Mouse (Mus musculus) NIH3T3 (cell line): ENCODE measurements around the gene Six6.
A peak's percentile ranks its signal among the peaks of the same experiment; 100 is the strongest.

ENCODE experiments used
- DNase-seq: peaks from one replicate; pipeline ENCODE4 v3.0.0-alpha.2; 2012; ENCODE audit warnings: low read depth

Gene Six6

DNA sequence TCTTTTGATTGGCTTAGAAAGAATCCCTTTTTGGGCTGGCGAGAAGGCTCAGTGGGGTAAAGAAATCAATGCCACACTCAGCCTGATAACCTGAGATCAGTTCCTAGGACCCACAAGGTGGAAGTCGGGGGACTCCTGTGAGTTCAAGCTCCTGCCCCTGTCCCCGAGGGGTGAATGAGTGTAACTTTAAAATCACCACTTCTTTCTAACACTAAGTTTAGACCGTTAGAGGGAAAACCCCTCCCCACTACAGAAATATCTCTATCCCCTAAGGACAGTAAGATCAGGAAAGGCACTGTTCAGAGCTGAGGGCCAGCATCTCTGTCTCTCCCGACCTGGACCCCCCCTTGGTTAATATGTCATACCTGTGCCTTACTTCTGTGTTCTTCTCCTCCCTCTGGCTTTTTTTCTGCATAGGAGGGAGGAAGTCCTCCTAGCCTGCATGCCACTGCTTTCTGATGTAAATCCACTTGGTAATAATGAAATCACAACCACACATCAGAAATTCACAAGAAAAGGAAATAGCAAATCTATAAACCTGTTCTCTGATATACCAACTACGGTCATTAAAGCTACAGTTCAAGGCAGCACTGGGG, 18.2 kb downstream of the Six6 start:
- DNase-seq, result no peak

DNA sequence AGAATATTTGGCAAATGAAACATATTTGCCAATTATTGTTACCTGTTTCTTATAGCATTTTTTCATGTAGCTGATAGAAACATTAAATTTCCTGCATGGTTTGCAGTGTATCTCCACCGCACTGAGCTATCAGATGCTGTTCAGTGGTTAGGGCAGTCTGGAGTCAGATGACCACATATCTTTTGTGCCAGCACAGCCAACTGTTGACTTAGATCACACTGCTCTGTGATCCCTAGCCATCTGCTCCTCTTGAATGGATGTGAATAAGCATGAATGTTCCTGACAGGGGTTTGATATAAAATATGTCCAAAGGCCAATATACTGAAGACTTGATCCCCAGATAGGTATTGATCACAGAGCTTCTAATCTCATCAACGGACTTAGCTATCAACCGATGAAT, 18.8 kb downstream of the Six6 start:
- DNase-seq, result no peak

DNA sequence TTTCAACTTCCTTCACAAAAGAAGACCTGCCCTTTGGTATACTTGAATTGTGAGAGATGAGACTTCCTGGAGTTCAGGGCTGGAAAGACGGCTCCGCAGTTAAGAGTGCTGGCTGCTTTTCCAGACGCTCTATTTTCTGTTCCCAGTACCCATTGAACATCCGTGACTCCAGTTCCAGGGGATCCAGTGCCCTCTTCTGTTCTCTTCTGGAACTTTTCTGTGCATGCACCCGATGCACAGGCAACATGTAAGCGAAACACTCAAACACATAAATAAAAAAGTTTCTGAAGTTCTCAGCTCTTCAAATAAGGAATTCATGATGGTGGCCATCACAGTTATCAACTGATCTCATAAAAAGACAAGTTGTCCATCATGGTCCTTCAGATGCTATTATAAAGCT, 23.1 kb downstream of the Six6 start:
- no peak for DNase-seq

DNA sequence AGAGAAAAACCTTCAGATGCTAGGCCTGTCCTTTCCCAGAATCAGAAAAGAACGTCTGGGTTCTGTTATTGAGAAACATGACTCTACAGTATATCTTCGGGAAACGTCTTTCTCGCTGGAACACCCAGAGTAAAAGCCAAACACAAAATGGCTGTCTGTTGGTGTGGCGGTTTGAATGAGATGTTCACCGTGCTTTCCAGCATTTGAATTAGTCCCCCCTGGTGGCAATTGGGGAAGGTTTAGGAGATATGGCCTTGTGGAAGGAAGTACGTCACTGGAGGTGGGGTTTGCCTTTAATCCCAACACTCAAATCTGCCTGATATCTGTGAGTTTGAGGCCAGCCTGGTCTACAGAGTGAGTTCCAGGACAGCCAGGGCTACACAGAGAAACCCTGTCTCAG, 27.8 kb downstream of the Six6 start:
- DNase-seq, result no peak

DNA sequence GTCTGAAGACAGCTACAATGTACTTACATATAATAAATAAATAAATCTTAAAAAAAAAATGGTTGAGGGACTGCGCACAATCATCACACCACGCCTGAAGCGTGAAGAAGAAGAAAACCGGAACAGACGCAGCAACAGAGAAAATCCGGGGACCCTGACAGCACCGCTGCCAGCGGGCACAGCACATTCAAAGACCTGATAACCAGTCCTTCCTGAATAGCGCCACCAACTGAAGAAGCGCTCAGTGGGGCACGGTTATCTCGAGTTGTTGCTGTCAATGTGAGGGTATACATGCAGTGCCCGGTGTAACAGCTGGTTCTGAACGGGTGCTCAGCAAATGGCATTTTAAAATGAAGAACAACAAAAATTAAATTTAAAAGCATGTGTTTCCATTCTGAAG, 30.9 kb downstream of the Six6 start:
- DNase-seq, result no peak

DNA sequence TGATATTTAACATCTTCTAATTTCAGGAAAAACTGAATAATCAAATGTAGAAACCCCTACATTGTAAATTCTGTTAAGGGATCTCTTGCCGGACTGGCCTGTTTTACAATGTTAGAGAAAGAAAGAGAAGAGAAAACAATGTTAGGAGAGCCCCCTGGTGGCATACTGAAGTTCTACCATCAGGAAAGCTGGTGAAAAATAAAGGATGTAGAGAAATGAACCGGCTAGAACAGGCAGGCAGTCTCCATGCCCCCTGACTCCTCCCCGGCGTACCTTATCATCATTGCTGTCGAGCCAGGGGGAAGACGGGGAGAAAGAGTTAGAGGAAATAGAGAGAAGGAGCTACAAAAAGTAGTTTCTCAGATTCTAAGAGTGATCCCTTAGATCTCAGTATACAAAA, 33.5 kb downstream of the Six6 start:
- peak; percentile 76 for DNase-seq

DNA sequence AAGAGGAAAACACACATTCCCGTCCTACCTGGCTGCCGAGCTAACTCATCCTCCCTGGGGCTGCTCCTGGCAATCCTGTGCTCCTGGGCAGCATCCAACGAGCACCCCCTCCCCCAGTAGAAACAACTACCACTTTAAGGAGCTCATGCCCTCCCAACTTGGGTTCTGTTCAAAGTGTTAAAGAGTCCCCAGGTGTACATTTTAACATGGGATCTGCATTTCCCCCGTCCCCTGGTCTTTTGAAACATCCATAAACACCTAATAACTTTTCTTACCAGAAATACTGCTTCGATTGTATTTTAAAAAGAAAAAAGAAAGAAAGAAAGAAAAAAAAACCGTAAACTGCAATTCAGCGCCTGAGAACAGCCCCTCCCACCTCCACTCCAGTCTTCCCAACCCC, 36.5 kb downstream of the Six6 start:
- no peak for DNase-seq

DNA sequence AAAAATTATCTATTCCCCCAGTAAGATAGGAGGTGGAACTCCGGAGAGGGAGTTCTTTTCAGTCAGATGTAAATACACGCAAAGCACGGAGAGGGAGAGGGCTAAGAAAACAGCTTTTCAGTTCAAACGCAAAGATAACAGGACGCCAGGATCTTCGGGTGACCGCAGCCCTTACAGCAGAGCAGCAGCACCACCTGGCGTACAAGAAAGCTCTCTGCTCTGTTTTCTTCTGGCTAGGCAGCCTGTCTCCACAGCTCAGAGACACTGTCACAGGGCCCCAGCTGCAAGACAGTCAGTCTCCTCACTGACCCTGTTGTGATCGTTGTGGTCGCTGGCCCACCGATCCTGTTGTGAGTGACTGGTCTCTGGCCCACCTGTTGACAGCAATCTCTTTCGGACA, 37.0 kb downstream of the Six6 start:
- DNase-seq, result peak; percentile 86

DNA sequence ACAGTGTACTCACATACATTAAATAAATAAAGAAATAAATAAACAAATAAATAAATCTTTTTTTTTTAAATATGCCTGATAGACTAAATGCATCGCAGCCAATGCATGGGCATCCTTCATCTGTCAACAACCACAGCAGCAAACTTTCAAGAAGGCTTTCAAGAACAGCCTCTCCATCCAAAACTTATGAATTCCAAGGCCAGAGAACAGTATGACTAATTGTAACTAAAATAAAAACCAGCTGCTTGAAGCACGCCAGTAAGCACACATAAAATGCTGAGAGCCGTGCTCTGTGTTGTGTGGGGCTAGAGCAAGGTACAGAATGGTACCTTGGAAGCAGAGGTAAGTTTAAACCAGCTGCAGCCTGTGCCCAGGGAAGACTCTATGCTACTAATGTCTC, 38.2 kb downstream of the Six6 start:
- DNase-seq, result peak; percentile 68

DNA sequence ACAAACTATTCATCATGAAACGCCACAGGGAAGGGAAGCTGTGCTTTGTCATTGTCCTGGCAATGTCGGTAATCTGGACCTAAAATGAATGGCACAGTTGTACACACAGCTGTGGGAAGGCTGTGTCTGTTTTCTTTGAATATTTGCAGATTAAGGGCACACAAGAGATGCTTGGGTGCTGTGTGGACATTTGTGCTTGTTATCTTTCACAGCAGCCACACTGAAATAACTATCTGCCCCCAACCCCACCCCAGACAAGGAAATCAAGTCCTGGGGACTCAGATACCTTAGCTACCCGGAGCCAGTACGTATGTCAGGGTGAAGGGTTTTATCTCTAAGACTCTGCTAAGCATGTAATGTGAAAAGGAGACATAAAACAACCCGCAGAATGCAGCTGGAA, 39.5 kb downstream of the Six6 start:
- DNase-seq, result no peak

DNA sequence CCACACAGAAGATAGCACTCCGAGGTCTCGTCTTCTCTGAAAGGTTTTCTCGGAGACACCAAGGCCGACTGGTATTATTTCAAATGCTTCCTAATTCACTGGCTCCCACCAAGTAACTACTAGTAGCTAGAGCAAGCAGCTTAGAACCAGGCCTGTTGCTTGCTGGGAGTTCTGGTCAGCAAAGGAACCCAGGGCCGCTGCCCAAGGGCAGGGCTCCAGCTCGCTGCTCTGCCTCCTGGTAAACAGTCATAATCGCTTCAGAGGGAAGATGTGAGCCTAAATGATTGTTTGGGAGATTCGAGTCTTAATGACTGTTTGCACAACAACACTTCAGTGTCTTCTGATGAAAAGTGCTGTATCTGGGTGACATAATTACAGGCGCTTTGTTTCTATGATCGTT, 42.9 kb downstream of the Six6 start:
- DNase-seq, result peak; percentile 30

DNA sequence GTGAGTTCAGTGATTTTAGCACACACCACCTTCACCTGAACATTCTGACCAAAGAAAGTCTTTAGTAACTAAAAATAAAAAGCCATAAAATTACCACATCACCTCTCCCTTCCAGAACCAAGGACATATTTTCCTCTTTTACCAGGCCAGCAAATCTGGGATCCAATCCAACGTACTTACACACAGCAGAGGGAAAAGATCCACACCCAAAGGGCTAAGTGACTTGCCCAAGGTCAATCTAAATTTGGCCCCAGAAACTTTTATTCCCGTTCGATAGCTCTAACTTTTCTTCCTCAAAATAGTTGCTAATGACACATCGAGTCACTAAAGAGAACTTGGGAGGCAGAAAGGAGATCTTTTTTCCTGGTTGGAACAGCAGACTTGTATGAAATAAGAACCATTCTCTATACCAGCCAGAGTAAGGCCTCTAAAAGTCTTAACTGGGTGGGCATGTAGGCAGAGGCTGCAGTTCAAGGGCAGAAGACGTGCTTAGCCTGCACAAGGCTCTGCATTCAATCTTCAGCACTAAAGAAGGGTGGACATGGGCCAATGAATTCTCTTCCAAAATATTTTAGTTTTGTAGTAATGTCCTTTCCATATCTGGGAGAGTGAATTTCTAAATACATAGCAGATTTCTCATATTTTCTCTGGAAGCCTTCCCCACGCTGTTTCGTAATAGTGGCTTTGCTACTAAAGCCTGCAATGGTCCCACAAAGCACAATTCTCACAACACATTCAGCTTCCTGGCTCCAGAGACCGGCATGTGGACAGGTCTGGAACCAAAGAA, 43.6 kb downstream of the Six6 start:
- peak; percentile 94 for DNase-seq
